Mouse (Mus musculus) heart, adult 11 months (tissue): ENCODE data around the gene Diaph3.

Experiments
- DNase-seq: peaks from one replicate; pipeline ENCODE4 v3.0.0; 2022

Diaph3 gene

DNA sequence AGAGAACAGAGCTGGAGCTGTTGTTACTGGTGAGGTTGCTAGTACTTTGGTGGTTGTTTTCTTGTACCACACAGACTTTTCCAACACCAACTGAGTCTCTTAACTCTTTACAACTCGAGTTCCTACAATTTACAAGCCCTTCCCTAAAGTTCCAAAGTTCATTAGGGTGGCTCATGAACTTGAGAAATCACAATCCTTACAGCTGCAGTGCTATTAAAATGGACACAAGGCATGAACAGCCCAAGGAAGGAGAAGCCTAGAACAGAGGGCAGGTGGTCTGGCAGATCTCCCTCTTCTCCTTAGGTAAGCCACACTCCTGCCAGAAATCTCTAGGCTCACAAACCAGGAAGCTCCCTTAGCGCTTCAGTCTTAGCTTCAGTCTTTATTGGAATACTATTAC lies 303.4 kb downstream of the Diaph3 start:
- no peak for DNase-seq

DNA sequence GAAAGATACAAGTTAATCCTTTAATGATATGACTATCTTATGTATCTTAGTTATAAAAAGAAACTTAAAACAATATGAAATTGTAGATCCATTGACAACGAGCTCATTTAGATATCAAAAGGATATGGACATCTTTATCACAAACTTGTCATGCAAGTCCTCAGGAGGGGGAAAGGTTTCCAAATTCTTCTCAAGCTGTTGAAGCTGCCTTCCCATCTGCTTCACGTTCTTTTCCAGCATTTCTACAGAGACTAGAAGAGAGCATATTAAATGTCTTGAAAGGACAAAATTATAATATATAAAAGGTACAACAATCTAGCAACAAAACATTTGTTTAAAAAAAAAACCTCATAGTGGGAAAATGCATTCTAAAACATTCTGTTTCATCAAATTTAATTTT lies 306.2 kb downstream of the Diaph3 start:
- no peak for DNase-seq

DNA sequence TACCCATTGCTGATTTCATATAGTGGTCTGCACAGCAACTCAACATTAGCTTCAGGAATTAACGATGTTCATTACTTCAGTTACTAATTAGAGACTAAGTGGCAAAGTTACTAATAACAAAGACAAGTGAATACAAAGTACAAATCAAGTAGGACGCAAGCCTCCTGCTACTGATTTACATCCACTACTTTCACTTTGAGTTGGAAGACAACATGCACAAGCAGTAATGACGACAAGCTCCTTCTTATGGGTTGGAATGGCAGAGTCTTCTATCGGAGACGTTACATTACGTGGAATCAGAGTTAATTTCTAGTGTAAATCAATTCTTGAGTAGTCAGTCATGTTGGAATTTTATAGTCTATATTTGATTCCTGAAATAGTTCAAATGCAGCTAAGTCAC lies 306.8 kb downstream of the Diaph3 start:
- no peak for DNase-seq

DNA sequence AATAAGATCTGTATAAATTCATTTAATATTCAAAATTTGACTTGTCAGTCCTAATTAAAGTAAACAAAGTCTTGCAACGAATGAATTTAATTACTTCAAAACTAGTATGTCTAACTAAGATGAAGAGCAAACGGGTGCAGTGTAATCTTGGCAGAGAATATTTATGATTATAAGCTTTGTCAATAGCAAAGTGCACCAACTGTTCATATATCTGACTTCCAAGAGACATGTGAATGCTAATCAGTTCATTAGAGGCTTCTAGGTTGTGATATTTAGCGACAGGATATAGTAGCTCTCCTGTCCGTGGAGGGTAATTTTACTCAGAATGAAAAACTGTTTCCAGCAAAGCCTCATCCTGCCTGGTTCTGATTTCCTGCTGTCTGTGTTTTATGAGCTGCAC lies 308.0 kb downstream of the Diaph3 start:
- no peak for DNase-seq

DNA sequence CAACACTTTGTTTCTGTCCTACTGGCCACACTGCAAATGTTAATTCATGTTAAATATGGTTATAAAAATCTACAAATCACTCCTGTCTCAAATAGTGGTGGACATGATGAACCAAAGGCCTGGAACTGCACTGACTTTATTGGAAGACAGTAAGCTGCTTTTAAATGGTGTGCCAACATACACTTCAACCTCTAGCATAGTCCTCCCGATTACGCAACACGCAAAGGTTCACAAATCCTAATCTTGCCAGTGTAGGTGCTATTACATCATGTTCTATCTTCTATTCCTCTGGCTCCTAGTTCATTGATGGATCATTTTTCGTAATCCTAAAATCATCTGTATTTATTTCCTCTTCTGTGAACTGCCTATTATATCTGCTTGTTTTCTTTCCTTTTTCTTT lies 324.8 kb downstream of the Diaph3 start:
- DNase-seq = no peak

DNA sequence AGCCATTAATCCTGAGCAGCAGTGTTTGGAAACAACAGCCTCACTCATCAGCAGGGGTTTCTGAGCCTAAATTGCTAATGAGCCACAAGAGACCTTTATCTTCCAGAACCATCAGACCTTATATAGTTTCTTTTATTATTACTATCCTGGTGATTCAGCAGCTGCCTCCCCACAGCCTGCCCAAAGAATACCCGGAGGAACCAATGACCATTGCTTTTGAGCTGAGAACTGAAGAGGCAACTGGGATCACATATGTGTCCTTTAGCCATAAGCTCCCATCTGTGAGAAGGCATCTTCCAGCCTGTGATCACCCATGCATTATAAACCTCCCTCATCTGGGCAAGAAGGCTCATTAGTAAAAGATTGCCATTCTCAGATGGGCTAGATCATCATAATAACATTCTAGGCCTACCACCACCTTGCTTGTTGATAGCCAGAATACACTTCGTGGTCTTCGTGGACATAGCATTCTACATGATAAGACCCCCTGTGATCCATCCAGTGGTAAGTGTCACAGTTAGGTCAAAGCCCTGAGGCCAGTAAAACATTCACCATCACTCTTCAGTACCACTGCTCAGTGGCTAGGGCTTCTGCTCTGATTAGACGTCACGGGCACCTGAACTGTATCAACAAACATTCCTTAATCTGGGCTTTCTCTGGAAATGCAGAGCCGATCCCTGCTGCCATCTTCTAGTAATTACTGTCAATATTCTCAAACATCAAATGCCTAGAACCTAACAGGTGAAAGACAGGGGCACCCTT lies 352.0 kb downstream of the Diaph3 start:
- DNase-seq = peak; percentile 68

DNA sequence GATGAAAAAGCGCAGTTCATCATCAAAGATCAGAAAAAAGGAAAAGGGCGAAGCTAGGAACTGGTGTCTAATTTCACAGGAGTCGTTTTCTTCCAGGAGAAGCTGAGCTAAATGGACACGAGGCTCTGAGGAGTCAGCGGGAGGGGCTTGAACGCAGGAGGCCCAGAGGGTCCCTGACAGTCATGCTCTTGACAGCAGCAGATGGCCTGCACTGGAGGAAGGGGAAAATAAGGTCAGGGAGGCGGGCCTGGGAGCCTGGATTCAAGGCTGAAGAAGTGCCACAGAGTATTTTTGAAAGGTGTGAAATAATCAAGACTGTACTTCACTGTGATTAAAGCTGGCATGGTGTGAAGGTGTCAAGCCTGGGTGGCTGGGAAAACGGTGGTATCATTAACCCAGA lies 354.2 kb downstream of the Diaph3 start:
- no peak for DNase-seq

DNA sequence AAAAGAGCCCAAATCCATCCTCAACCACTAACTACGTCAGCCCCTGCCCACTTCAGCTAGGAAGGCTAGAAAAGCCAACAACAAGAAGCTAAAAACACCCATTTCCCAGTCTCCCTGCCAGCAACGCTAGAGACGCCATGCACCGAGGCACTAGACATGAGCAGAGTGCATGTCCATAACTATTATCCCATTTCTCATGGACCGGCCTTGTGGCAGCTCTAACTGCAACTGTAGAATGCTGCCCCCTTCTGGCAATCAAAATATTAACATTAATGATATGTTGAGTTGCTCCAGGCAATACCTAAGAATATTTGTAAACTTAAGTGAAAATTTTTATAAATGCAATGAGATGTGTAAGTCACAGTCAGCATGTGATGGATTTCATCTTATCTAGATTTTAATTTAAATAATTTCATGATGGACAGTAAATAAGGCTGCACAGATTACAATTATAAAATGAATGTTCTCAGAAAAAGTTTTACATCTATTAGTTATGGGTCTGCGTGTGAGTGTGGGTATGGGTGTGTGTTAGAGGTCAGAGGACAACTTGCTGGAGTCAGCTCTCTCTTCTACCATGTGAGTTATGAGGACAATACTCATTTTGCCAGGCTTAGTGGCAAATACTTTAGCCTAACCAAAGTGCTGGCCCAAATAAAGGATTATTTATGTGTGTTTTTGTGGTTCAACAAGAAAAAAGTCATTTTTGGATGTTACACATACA lies 359.3 kb downstream of the Diaph3 start:
- DNase-seq = peak; percentile 80

DNA sequence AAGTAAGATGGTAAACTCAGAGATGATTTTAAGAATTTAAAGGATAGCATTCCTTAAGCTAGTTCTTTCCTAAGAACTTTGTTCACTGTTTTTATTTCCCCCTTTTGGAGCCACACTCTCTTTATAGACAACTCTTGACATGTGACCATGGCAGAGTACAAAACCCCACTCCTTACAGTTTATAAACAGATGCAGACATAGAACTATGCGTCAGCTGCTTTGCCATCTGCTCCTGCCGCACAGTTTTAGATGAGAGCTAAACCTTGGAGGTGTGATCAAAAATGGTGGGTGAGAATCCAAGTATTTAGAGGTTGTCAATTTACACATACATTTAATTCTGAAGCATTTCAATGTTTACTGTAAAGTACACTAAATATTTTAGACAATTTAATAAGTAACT lies 367.7 kb downstream of the Diaph3 start:
- DNase-seq = no peak

DNA sequence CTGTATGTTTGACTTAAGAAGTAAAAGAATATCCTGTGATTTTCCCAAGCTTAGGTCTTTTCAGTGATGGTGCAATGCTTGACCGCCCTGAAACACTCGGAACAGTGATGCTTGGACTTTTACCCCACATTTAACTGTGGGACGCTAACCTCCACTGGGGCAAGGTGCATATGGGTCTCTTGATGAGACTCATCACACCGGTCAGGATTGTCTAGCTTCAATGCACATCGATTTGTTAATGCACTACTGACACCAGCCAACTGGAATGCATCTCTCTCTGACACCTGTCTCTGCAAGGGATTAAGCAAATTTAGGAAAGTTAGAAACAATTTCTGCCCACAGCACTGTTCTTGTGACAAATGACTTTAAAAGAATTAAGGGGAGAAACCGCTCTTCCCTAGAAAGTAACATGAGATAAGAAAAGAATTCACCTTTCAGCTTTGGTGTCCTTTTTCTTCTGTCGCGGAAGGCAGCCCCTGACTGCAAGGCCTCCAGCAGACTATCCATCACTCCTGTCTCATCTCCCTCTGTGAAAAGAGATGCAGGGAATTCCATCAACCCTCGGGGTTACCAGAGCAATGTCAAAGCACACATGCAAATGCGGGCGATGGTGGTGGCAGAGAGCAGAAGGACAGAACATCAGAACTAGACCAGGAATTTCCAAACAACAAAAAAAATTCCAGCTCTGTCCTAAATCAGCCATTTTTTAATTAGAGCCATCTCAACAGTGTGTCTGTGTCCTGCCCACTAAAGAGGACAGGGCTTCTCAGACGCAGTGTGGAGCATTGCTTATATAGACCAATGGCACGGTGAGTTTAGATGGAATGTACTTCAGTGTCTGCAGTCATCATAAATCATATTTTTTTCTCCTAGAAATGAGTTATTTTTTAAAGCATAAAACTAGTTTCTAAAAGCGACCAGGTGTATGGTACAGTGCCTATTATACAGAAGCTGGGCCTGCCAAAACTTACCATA lies 368.6 kb downstream of the Diaph3 start:
- DNase-seq = no peak

DNA sequence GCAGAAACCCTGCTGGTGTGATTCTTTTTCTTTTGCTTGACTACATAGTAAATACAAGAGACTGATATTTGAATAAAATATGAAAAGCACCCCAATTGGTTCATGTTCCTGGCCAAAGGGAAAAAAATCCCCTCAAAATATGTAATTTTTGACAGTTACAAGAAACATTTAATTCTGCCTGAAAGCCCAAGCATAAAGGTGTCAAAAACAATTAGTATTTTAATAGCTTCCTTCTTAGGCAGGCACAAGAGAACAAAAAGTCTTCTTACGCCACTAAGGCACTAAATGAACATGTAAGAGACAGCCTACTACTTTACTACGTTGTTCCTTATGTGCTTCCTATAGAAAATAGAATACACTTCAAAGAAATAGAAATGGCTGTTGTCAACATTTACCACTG lies 376.7 kb downstream of the Diaph3 start:
- no peak for DNase-seq

DNA sequence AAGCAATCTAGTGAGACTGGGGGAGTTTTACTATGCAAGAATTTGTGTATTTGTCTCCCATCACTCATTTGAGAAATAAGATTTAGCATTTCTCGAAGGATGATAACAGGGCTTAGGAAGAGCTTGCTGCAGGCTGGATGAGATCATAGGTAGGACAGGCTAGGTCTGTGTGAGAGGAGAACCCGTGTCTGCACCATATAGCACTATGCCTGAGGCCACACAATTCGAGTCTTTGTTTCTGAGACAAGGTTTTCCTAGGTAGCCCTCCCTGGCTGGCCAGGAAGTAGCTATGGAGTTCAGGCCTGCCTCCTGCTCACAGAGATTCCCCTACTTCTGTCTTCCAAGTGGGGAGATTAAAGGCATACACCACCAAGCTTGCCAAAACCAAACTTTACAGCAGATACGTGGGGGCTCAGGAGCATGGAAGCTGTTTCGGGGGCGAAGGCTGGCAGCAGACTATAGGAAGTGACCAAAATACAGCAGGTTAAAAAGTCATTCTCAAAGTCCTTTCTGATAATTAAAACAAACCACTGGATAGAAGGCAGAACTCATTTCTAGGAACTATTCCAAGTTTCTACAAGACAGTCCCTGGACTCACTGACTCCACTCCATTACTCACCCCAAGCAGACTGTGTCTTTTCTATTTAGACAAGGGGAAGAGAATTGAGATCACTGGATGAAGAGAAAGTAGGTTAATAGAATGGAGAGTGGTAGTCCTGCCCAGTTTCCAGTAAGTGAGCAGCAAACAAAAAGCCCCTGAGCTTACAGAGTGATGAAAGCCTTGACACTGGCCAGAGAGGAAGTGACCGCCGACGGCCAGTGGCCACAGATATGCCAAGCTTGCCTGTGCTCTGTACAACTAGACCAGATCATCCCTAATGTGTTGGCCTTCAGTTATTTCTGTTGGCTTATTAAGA lies 383.2 kb downstream of the Diaph3 start:
- DNase-seq = no peak

DNA sequence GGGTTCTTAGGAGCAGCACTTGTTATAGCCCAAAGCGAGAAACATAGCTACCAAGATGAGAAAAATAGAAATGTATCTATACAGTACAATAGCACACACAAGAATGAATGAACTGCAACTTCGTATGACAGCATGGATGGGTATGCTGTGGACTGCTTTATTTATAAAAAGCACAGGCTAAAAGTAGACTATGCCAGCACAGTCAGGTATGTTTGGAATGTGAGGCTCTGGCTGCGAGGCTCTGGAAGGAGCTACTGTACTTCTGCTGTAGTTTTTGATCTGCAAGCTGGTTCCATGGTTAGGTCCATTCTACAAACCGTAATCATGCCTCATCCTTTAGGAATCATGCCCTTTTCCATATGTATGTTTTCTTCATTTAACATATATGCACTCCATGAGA lies 383.9 kb downstream of the Diaph3 start:
- peak; percentile 87 for DNase-seq

DNA sequence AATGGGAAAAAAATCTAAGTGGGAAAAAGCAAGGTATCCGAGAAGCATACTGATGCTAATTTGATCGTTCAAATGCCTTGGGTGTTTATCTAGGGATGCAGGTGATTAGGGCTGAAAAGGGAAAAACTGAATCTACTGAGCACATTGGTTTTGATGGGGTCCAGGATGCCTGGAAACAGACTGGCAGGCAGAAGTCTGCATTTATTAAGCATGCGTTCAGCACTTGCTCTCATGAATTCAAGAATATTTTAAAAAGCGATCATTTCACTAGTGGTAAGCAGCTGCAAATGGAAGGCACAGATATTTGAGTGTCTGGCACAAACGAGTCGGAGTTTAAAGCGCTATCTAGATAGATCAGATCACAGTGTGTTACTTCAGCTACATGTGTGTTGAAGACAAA lies 390.7 kb downstream of the Diaph3 start:
- no peak for DNase-seq

DNA sequence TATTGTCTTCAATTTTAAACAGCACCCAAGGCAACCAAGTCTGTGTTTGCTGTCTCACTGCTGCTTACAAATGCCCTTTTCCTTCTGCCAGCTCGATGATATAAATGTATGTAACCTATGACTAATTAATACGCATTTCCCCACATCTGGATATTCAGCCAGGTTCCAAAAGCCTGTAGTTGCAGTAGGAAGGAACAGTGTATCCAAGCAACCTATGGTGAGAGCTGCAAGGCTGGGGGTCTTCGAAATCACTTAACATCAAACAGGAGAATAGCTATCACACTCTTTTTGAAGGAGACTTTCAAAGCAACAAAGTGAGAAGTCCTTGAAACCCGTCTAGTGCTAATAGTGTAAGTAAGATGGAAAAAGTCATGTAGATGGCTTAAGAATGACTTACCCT lies 391.6 kb downstream of the Diaph3 start:
- DNase-seq = no peak

DNA sequence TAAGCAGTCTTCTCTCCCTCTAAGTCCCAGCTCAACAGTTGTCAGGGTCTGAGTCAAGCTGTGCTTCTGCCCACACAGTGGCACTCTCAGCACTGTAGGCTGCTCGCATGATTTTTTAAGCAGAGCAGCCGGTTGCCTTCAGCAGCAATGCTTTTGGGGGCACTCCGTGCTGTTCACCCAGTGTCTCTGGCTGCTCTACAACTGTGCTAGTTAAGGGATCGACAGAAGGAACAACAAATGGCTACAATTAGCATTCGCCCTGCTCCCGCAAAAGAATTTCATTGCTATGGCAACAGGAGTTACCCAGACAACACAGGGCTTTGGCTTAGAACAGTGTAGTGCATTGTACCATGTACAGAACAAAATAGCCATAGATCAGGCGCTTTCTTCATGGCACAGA lies 392.2 kb downstream of the Diaph3 start:
- DNase-seq = peak; percentile 80

DNA sequence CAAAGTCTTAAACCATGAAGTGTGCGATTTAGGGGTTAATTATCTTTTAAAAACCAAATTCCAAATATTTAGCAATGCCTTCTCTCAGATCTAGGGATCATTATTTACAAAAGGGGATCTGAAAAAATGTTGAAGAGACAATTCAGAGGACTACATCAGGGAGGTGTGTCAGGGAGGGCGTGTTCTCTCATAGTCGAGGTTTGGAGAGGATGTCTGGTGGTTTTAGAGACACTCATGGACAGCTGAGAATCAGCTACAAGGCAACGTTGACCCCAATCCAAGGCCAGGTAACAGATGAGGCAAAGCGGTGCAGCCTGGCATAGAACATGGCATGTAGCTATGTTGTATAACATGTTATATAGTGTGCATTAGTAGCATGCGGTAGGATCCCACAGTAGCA lies 396.5 kb downstream of the Diaph3 start:
- no peak for DNase-seq

DNA sequence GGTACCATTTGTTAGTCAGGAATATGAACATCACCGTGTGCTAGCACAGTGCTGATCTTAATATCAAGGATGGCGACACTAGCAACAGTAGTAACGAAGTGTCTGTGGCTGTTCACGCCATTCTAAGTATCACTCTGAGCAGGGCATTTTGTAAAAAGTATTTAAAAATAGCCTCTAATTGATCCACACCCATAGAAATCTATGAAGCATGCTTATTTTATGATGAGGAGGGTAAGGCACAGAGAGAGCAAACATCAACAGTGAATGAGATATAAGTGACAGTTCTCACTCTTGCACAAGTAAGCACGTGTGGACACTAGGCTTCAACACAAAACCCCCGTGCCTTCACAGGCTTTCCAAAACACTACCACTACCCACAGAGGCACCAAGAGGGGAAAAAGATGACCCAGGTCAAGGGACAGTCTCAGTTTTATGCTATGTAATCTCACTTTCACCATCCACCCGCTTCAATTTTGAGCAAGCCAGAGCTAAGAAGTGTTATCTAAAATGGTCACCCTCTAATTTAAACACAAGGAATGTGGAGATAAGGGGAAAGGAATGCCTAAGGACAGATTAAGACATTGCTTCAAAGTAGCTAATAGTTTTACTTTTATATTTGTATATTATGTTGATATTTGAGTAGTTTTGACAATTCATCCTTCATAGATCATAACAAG lies 399.0 kb downstream of the Diaph3 start:
- DNase-seq = no peak

DNA sequence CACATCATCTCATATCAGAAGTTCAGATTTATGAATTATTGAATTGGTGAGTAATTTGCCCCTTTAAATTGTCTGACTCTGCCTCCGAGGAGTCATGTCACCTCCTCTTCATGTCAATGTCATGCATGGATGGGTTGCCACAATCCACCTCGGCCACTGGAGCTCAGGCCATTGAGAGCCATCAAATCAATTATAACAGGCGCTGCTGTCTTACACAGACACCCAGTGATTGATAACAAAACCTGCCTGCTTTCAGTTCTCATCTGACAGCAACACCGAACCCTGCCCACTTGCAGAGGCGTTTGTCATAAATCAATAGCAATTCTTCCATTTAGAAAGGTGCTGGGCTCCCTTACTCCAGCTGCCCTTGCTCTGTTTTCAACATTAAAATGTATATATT lies 402.1 kb downstream of the Diaph3 start:
- DNase-seq = no peak

DNA sequence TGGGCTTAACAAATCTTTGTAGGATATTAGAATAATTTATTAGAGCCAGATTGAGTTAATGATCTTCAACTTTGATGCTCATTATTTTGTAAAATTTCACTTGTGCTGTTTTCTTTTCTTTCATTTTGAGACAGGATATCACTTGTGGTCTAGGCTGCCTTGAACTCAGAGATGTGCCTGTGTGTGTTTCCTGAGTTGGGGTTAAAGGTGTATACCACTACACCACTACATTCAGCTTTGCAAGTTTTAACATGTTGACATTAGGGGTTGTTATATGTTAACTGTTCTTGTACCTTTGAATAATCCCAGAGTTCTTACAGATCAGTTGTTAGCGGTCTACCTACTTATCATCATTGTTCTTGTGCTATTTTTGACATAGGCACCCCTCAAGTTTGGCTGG lies 404.4 kb downstream of the Diaph3 start:
- no peak for DNase-seq

DNA sequence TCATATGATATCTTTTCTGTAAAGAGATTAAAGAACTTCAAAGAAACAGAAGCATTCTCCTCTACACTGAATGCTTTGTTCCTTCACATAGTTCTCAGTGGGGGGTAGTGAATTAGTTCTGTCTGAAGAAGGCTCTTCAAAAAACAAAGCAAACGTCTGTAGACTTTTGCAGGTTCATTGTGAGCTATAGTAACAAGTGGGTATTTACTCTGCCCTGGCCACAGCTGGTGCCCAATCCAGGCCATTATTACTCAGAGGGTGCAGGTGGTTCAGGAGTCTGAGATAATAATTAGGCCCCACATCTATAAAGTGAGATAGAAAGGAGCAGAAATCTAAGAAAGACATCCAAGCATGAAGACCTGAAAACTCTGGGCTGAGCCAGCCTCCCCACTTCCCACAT lies 409.7 kb downstream of the Diaph3 start:
- no peak for DNase-seq

DNA sequence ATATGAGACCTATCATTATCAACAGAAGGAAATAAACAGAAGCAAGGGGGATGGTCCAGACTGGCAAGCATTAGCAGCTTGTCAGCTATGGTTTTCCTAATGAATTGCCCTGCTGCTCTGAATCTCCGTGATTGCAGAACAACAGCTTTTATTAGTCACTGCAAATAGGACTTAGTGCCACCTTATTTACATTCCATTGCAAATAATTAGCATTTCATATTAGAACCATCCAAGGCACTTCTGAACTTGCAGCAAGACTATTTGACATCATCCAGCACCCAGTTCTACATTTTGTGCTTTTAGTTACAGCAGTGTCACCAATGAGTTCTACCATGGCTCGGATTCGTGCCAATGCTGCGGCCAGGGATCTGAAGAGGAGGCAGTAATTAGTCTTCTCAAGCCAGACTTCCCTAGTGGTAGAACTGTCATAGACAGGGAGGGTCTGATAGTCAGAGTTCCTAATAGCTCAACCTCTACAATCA lies 411.4 kb downstream of the Diaph3 start:
- no peak for DNase-seq
